Mouse (Mus musculus) adipocyte (in vitro differentiated cells): ENCODE results near the gene Gyg.
"Not testable (repeated sequence)": the region's sequence is repeated elsewhere in the genome, so short reads cannot be mapped to it uniquely, and the experiment has no call there.

Experiments used
- DNase-seq: peaks from one replicate; pipeline ENCODE4 v3.0.0-alpha.2; 2016; ENCODE audit warnings: low spot score

The Gyg gene

DNA sequence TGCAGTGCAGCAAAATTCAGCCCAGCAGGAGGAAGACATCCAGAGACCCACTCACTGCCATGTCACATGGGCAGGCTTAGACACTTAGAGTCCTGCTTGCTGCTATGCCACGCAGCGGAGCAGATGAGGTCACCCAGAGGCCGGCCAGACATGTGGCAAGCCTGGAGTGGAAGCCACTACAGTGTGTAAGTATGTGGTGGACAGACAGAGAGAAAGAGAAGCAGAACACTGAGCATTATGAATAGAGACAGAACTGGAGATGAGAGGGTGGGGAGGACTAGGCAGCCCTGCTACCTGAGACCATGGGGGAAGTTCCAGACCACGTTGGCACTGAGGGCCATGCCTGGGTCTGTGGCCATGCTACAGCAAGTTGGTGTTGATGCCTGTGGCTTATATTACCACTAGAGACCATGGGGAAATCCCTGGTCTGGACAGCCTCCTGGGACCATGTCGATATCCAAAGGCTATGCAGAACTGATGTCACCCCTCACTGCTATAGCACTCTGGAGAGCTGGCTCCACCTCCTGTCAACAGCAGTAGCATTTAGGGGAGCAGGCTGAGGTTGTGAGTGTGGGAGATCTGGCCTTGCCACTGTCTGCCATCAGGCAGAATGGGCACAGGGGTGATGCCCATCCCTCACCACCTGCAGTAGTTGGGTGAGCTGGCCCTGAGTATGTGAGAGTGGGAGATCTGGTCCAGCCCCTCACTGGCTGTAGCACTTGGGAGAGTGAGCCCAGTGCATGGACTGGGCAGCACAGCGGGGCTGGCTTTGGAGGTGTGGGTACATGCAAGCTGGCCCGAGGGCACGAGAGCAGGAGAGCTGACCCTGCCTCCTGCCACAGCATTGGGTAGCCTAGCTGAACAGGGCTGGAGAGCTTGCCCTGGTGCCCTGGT lies 24.4 kb downstream of the Gyg start:
- DNase-seq, result peak; percentile 49

DNA sequence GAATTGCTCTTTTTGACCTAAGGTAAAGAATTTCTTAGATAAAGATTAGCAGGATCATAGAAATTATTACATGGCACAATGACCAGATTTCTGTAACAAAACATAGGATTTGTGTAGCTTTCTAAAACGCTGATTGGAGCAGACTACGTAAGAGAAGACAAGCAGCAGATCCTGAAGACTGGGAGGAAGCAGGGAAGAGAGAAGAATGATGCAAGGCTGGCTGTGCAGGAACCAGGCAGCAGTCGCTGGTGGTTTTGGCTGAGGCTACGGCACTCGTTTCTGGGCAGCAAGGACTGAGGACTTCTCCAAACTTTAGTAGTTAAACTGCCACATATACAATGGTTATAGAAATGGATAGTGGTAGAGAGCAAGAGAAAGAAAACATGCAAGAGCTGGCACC lies 25.6 kb downstream of the Gyg start:
- no peak for DNase-seq

DNA sequence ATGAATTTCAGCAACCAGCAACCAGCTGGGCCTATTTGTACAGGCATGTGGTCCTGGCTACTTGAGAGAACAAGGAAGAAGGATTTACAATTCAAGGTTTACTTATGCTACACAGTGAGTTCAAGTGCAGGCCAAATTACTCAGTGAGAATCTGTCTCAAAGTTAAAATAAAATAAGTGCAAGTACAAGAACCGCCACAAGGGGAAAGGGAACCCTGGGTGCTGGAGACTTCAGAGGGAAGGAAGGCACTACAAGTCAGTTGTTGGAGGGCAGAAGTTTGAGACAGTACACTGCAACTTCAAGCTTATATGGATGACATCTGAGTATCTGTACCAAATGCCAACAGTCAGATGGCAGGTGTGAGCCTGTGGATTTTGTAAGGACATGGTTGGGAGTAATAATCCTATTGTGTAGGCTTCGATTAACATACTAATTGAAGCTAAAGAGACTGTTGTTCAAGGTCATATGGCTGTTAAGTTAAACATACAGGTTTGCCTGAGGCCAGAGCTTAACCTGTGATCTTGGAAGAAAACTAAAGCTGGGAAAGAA lies 28.0 kb downstream of the Gyg start:
- no peak for DNase-seq

DNA sequence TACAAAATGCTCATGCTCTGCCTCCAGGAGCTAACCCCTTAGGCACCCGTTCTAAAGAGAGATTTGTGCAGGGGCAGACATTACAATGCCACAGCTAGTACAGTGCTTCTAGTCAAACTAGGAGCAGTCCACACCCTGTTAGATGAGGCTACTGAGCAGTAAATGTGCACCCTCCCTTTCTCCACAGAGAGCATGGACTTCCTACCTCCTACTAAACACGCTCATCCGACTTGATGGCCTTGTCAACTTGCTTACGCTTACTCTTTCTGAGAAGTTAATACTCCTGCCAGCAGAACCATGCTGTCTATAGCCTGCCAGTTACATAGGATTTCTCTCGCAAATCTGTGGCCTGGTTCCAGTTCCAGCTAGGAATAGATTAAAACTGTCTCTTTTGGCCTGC lies 29.5 kb downstream of the Gyg start:
- DNase-seq, result no peak

DNA sequence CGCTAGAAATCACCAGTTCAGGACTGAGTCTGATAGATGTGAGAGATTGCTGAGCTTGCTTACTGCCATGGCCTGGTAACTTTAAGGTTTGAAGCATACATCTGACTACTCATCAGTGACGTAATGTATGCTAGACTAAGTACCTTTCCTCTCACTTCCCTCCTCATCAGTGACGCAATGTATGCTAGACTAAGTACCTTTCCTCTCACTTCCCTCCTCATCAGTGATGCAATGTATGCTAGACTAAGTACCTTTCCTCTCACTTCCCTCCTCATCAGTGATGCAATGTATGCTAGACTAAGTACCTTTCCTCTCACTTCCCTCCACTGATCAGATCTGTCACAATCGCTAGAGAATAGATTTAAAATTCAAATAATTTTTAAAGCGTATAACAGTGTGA lies 33.5 kb downstream of the Gyg start:
- DNase-seq, result not testable (repeated sequence)

DNA sequence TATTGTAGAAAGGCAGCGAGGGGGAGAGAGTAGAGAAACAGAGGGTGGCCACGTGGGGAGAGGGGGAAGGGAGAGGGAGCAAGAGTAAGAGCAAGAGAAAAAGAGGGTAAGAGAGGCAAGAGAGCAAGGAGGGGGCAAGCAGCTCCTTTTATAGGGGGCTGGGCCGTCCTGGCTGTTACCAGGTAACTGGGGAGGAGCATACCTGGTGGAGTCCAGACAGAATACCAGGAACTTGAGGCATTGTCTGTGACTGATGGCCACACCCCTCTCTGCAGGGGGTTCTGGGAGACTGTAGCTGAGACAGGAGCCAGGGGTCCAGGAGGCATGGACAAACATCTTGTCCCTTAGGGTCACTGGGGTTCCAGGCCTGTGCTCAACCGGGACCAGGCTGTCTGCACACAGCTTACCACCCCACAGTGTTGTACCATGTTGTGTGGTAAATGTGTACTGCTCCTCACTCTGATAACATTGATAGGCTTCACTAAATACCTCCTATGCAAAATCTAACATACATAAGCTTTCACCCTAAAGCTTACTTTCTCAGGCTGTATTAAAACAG lies 35.4 kb downstream of the Gyg start:
- DNase-seq, result no peak

DNA sequence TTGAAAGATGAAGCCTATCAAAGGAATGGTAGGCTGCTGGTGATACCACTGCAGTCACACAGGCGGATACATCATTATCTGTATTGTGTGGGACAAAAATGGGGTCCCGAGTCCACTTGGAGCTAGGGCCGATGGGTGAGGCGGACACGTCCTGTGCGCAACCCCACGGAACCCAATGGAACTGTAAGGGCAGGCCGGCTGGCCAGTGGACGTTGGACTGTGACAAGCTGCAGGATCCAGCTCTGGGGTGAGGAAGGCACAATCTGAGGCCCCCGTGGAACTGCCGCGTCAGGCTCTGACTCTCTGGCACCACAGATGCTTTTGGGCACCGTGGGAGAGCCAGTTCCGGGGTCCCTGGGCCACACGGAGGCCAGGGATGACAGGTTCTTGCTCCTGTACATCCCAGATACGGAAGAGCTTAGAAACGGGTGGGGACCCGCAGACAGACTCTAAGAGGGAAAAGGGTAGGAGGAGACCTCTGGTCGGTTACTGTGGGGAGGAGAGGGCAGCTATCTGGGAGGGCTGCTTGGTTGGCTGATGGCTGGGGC lies 36.0 kb downstream of the Gyg start:
- DNase-seq, result no peak

DNA sequence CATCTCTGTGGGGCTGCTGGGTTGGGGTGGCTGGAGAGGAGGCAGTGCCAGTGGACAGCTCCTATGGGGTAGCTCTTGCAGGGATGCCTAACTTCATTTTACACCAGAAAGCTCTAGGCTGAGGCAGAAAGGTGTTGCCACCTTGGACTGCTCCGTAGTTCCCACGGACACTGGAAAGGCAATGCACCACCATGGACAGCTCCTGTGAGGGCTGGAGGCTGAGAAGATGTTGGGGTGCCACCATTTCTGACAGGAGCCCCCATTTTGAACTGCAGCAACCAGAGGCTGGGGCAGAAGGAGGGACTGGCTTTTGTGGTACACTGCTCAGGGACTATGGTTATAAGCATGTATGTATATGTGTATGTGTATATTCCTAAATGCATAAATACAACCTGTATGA lies 43.2 kb downstream of the Gyg start:
- DNase-seq, result no peak

DNA sequence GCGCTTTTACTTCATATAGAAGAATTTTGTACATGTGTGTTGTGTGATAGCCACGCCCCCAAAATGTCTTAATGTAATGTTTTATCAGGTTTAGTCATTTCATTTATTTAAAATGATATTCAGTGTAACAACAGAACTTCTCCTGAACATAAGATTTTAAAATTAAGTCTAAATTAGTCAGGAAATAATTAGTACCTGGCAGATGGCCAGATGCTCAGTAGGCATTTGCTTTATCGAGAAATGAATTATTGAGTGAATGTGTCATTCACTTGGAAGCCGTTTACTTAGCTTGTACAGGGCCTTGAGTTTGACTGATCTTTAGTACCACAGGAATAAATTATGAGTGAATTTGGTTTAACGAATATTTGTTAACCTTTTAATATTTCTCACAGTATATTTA lies 46.2 kb downstream of the Gyg start:
- DNase-seq, result no peak

DNA sequence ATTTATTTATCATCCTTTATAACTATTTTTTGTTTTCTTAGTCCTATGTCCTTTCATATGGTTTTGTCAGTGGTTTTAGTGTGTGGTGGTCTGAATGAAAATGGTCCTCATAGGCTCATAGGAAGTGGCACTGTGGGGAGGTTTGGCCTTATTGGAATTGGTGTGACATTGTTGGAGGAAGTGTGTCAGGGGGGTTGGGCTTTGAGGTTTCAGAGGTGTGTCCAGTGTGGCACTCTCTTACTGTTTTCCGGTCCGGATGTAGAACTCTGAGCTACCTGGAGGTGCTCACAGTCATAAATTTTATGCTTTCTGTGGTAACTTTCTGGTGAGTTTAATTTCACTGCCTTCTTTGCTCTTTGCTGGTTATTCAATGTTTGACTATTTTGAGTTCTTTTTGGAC lies 50.3 kb downstream of the Gyg start:
- DNase-seq, result no peak

DNA sequence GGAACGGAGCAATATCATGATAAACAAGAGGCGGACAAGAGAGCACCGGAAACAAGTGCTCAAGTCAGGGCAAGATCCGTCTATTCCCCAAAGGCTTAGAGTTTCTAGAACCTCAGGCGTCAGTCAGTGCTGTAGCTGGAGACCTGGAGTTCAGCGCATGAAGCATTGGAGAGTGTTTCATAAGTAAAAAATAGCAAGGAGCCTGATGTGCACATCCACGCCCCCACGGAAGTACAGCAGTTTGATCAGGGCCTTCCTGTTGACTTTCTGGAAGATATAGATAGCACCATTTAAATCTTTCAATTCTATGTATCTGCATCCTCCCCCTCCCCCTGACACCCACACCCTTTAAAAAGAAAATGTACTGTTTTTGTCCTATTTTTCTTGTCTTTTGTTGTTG lies 50.8 kb downstream of the Gyg start:
- no peak for DNase-seq

DNA sequence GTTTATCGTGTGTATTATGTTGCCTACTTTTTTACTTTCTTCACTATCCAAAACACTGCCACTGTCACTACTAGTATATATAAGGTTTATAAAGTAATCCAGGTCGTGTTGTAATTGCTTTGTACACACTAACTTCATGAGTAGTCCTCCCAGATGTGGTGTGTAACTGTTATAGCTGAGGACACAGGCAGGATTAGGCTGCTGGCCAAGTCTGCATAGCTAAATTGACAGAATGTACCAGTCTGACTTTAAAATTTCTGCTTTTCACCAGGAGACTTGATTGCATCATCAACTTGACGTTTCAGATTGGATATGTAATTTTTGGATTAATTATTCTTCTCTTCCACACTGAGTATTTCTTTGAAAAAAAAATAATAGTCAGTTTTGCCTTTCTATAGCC lies 51.3 kb downstream of the Gyg start:
- DNase-seq, result peak; percentile 40

DNA sequence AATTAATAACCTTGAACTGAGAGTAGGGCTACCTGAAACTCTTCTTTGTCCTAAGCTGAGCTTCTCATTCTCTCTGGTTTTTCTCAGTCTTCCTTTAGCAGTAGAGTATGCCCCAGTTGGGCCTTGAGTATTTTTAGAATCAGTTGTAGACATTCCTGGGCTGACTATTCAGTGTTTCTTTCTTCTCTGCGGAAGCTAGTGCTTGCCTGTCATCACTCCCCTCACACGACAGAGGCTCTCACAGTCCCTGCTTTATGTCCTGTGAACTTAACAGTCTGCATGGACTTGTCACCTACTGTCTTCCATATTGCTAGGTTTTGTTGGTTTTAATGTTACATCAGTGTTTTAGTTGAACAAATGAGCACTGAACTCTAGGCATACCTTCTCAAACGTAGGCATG lies 73.0 kb downstream of the Gyg start:
- no peak for DNase-seq

DNA sequence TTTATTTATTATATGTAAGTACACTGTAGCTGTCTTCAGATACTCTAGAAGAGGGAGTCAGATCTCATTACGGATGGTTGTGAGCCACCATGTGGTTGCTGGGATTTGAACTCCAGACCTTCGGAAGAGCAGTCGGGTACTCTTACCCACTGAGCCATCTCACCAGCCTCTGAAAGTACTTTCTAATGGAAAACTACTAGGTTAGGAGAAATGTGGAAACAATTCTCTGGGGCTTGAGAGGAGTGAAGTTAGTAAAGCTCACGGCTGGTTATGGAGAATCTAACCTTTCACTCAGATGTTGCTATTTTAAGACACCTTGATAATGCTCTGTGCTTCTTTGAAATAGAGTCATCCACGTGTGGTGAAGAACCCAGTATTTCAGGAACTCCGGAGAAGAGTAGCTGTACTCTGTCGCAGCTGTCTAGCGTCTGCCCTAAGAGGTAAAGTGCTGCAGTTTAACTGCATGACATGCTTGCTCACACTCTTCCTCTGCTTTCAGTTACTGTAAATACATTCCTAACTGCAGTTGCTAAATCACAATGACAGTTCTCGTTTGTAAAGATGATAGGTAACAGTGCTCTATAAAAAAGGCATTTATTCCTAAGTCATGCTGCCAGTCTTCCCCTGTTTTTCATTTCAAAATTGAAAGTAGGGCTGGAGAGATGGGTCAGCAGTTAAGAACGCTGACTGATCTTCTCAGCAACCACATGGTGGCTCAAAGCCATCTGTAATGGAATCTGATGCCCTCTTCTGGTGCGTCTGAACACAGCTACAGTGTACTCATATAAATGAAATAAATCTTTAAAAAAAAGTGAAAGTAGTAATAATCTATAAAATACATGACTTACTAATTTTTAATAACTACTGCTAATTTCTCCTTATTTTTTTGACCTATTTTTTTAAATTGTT lies 78.7 kb downstream of the Gyg start:
- peak; percentile 31 for DNase-seq
